Mouse (Mus musculus) embryonic fibroblast, embryonic 13.5 days (primary cell): ENCODE measurements at regions not wholly inside any gene's neighbourhood (a gene's known extent, or its start where the extent isn't known, plus 50 kb on each side); places are given as distances from the start of the nearest gene placed in this dataset.

Experiments
- CTCF ChIP-seq: IDR thresholded peaks from 2 replicates; pipeline ENCODE4 v1.5.1; 2011; ENCODE audit warnings: mild to moderate bottlenecking, control low read depth, low read length, moderate library complexity, borderline replicate concordance; ENCODE audit not compliant: insufficient read depth
- POLR2A ChIP-seq: IDR thresholded peaks from 2 replicates; pipeline ENCODE4 v1.6.1; 2011; ENCODE audit warnings: low read depth, mild to moderate bottlenecking, control low read depth, low read length, moderate library complexity

GRCm38 (mm10) chr12:35334344-35335075, 200.3 kb downstream of the Ahr start:
- TF ChIP-seq CTCF (no peak), POLR2A (no peak)
